Mouse (Mus musculus) cerebellum, adult (tissue): ENCODE measurements around the gene Nelfcd.
A peak's percentile ranks its signal among the peaks of the same experiment; 100 is the strongest.

Experiments
- ATAC-seq: cut with Nextera tagmentation; 2 replicates; pipeline ENCODE4 v1.9.2; 2017; ENCODE audit warnings: mild to moderate bottlenecking, moderate library complexity, mixed read lengths; ENCODE audit not compliant: insufficient number of reproducible peaks, low FRiP score, low TSS enrichment

The Nelfcd gene

GRCm38 (mm10) chr2:174436916-174437696, 21.5 kb downstream of the Nelfcd start:
- ATAC-seq = no peak

DNA sequence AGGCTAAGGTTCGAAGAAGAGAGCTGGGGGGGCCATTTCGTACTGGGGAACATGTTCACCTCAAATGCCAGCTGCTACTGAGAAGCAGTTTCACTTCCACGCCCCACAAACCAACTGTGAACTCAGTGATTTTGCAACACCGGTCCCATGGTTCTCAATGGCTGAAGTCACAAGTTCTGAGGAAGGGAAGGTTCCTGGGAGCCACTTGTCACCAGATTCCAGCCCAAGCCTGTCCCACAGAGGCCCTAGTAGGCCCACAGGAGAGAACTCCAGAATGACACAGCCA, 22.0 kb downstream of the Nelfcd start:
- no peak for ATAC-seq

DNA sequence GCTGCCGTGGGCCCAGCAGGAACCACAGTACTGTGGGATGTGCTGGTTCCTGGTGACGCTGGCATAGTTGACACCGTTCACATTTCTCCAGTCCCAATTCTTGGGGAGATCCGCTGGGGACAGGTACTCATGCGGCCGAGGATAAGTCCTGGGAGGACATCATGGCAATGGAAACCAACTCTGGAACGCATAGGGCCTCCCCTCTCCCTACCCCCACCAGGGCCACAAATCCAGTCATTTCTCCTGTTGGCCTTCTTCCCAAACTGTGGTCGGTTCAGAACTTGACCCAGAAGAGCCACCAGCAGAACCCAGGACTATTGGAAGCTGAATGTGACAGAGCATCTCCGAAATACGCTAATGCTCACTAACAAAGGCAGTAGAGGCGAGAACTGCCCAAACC, 22.6 kb downstream of the Nelfcd start:
- ATAC-seq = no peak

GRCm38 (mm10) chr2:174438737-174439449, 23.3 kb downstream of the Nelfcd start, which contains the start of gene Ctsz:
TSS of gene Ctsz (minus strand) at chr2:174439039.
- ATAC-seq = peak; percentile 36; the same call in 1 of the 2 replicates

- ATAC-seq = no peak
These were observed 23.8 kb downstream of the Nelfcd start for GRCm38 (mm10) chr2:174439450-174439838.

- ATAC-seq = no peak
These were observed 24.4 kb downstream of the Nelfcd start for GRCm38 (mm10) chr2:174439961-174440360.

- ATAC-seq = no peak
These were observed 26.3 kb downstream of the Nelfcd start for GRCm38 (mm10) chr2:174441898-174442297.

- no peak for ATAC-seq
These were observed 26.9 kb downstream of the Nelfcd start for GRCm38 (mm10) chr2:174442460-174442859.

- ATAC-seq = no peak
These were observed 27.4 kb downstream of the Nelfcd start for GRCm38 (mm10) chr2:174443046-174443445.

- no peak for ATAC-seq
These were observed 28.8 kb downstream of the Nelfcd start for GRCm38 (mm10) chr2:174444359-174444758.

GRCm38 (mm10) chr2:174445018-174445417, 29.4 kb downstream of the Nelfcd start:
- ATAC-seq = no peak

DNA sequence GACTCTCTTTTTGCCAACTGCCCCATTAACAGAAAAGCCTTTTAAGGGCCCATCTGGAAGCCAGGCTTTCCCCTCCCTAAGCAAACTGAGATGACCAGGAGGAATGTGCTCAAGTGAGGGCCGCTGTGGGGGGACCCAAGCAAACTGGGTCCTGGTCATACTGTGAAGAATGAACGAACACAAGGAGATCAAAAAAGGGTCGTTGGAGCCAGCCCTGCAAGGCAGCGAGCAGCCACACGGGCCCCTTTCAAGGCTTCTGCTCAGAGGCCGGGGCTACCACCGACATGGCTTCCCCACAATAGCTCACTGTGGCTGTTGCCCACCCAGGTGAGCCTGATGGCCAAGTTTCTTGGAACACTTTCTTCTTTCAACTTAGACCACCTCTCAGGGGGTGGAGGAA, 30.9 kb downstream of the Nelfcd start:
- ATAC-seq = no peak

- no peak for ATAC-seq
These were observed 31.3 kb downstream of the Nelfcd start for GRCm38 (mm10) chr2:174446905-174447304.

- no peak for ATAC-seq
These were observed 32.8 kb downstream of the Nelfcd start for GRCm38 (mm10) chr2:174448405-174448804.

- ATAC-seq = no peak
These were observed 34.7 kb downstream of the Nelfcd start, which contains the start of gene Tubb1 for GRCm38 (mm10) chr2:174450353-174450752. TSS of gene Tubb1 (plus strand) at chr2:174450695.

DNA sequence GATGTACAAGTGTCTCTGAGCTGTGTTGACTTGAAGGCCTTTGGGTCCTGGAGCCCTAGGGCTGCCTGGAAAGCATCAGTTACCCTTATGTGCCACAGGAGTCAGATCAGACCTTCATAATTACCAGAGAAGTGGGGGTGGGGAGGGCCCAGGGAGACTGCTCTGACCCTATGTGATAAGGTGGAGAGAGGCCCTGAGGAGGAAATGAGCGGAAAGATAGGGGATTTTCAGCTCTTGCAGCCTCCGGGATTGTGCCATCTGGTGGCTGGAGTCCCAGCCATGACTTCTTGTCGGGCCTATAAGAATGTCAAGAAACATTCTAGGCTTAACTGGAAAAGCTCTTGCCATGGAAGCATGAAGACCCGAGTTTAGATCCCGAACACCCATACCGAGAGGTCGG, 38.1 kb downstream of the Nelfcd start:
- ATAC-seq = no peak

DNA sequence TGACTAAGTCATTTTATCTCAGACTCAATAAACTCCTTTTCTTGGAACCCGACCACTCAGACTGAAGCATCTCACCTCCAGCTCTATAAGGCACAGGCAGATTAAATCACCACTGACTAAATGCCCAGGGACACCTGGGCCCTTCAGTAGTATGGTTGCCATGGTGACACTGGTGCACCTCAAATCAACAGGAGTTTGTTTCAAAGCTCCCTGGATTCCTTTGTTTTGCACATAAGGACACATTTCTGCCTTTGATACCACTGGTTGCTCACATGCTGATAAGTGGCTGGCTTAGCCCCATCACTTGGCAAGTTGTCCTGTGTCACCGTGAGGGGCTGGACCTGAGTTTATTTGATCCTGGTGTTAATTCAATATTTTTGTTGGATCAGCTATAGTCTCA, 43.8 kb downstream of the Nelfcd start:
- ATAC-seq = no peak

GRCm38 (mm10) chr2:174463370-174463769, 47.8 kb downstream of the Nelfcd start:
- ATAC-seq = peak; percentile 11; the same call in 1 of the 2 replicates

DNA sequence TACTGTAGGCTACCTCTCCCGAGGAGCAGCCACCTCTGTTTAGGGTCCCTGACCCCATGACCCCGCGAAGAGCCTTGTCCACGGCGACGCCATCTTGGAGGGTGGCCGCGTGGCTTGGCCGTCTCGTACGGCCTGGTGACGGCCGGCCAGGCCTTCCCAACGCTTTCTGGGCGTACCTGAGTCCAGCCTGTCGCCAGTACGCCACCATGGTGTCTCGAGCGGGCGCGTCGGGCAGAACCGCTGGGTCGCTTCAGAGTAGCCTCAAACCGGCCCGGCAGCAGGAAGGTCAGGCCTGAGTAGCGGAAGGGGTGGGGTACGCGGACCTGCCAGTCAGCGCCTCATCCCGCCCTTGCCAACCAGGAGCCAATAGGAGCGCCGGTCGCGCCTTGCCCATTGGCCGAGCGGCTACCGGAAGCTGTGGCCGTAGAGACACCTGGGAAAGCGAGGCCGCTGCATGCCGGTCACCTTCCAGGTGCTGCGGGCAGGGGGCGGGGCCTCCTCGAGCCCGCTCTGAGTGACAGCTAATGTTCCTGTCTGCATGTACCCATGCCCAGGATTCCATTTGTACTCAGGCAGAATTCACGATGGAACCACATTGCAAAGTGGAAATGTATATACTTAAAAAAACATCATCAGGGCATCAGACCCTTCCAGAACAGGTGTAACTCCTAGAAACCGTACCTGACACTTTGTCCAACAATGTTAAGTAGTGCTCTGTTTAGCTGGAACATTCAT, 48.4 kb downstream of the Nelfcd start, which contains the start of gene Atp5e:
Gene Atp5e (minus strand): TSS at position 317 of the 735 bp plus-strand sequence.
- peak; percentile 100 for ATAC-seq

DNA sequence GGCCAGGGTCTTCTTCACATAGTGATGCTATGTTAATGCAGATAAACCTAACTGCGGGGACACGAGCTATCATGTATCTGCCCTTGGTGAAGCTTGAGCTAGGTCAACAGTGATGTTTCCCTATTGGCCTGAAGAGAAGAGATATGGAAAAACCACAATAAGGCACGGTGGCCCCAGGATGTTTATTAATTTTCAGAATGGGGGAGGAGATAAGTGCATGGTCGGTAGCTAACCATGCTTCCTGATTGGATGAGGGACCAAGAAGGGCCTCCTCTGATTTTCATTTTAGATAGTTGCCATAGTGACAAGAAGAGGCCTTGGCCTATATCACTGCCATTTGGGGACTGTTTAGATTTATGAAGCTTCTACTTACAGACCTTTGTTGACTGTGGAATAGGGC, 54.7 kb downstream of the Nelfcd start:
- ATAC-seq = no peak

DNA sequence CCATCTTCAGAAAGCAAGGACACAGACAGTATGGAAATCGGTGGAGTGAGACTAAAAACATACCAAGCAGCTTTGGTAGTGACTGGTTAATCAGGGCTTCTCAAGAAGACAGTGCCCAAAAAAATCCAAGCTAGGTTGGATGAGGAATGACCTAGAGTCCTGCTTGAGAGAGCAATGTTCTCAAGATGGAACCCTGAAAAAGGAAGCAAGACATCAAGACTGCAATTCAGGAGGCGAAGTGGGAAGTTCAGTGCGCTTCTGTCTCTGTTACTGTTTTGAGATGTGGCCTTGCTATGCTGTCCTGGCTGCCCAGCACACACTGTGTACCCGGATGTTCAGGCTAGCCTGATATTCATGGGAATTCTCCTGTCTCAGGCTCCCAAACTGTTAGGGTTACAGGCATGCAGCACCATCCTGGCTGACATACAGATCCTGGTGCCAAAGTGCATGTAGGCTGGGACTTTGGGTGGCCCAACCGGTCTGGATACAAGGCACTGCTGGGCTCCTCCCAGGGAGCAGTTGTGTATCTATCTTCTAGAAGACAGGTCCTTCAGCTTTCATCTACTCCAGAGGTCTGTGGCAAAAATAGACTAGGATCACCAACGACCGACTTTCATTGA, 55.3 kb downstream of the Nelfcd start:
- no peak for ATAC-seq
